Mouse (Mus musculus): ENCODE data around the gene Arsb. TPM values are rescaled to one million over a fixed set of nuclear protein-coding genes. Genes with fewer than 3 reads are reported as not detected.
"Not testable (repeated sequence)": the region's sequence is repeated elsewhere in the genome, so short reads cannot be mapped to it uniquely, and the experiment has no call there.

The Arsb gene
- total RNA-seq, 2 experiments from 2014 or later: 36.9 to 43.3 TPM

DNA sequence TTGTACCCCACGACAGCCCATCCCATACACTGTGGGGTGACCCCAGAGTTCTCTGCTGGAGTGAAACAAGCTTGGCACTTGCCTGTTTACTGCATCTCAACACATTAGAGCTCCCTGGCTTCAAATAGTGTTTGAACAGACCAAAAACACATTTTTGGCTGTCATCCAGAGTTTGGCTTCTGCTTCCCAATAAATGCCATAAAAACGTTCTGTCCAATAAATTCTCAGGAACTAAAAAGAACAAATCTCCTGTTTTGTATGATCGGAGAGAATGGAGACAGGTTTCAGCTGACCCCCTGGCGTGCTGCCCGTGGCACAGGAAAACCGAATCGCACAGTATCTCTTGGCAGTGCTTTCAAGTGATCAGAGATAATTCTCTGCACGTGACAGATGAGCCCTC is 16.2 kb downstream of the Arsb start:
- peak in 1 of 2 experiments; percentile 34 for DNase-seq

DNA sequence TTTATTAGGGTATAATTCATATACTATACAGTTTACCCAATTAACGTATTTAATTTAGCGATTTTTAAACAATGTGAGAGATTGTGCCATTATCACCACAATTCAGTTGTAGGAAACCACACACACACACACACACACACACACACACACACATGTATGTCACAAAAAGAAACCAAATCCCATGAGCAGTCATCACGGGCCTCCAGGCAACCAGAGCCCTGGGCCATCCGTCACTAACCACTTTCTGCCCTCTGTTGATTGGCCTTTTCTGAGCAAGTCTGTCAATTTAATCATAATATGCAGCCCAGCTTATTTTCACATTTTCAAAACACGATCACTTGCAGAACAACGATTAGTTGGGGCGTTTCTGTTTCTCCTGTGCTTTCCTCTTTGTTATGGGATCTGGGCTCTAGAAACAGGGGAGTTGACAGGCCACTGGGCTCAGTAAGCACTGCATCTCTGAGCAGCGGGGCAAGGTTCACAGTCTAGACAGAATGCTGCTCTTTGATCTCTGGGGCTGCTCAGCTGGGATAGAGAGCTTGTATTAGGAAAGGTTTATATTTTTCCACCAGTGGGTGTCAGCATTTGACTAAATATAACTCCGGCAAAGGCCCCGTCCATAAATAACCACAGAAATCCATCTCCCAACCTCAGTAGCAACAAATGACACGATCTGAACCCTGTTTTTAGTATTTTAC is 21.7 kb downstream of the Arsb start:
- DNase-seq: peak in 1 of 2 experiments; percentile 49

DNA sequence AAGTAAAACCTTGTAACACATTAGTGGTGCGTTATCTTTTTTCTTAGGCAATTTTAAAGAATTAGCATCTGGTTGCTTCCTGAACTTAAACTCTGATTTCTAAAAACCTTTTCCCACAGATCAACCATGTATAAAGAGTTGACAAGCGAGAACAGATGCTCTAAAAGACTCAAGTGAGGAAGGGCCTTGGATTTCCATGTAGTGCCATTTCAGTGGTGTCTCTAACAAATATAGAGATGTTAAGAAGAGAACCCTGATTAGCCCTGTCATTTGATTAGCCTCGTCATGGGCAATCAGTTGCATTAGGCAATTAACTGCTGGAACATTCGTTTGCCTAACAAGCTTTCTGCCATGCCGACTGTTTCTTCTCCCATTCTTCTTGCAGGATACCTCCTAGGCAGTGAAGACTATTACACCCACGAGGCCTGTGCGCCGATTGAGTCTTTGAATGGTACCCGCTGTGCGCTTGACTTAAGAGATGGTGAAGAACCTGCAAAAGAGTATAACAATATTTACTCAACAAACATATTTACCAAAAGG is 22.3 kb downstream of the Arsb start:
- DNase-seq: no peak

DNA sequence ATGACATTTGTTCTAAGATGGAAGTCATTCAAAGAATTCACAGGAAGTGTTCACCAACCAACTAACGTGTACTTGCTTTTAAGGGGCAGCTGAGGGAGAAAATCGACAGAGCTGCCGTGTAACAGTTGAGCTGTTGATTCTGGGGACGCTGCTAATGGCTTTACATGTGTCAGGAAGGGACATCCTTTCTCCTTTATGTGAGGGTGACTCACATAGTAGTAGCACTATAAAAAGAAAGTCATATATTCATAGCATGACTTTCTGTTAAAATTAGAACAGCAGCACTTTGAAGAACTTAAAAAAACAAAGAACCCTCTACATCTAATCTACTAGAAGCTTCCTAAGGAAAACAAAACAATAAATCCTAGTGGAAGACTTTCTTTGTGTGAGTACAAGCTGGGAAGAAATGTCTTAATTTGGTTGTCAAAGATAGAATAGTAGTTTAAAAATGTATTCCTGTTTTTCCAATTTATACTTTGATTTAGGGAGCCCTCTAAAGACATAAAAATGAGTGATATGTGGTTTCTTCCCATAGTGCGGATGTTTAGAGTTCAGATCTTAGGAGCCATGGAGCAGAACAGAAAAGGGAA is 25.7 kb downstream of the Arsb start:
- DNase-seq: no peak

DNA sequence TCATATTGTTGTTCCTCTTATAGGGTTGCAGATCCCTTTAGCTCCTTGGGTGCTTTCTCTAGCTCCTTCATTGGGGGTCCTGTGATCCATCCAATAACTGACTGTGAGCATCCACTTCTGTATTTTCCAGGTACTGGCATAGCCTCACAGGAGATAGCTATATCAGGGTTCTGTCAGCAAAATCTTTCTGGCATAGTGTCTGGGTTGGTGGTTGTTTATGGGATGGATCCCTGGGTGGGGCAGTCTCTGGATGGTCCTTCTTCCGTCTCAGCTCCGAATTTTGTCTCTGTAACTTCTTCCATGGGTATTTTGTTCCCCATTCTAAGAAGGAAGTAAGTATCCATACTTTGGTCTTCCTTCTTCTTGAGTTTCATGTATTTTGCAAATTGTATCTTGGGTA is 38.9 kb downstream of the Arsb start:
- not testable (repeated sequence) for DNase-seq

DNA sequence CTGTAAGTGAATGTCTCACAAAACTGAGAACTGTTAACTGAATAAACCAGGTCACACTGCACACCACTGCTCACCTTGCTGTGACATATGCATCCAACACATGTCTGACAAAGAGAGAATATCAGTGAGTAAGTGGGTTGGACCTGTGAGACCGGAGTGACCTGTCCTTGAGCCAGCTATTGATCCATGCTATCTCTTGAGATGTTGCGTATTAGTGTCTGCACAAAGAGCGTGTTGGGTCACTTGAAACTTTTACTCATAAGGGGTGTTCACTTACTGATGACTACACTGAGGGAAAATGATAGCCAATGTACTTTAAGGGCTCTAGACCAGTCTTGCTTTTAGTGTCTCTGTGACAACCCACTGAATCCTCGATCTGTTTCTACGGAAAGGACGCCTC is 42.7 kb downstream of the Arsb start:
- no peak for DNase-seq

DNA sequence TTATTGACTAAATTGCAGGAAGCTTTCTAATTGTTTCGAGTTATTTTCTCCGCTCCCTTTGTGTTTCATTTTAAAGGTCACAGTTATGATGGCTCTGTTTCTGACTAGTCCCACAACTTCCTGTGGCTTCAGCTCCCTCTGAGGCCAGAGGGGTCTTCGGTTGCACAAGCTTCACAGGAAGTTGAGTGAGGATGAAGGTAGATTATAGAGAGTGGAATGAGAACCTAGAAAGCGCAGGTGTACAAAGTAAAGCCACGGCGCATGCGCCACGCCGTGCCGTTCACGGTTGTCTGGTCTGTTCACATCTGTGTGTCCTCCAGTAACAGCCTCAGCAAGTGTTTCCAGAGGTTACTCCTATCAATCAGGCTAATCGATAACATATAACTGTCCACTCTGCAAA is 43.2 kb downstream of the Arsb start:
- DNase-seq: no peak

DNA sequence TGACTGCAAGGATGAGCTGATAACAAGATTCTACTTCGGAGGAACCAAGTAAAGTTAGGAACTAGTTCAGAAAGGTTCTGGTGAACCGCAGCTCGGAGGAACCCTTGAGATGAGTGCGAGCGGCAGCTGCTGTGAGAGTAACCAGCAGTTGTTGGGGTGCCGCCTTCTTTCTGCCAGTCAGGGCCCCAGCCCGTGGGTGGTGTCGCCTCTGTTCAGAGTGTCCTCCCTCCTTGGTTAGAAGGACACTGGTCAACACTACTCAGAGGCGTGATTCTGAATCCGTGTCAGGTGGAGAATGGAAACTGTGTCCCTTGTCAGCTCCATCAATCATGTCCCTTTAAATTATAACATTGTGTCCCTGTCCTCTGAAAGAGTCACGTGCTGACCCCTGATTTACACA is 43.7 kb downstream of the Arsb start:
- DNase-seq: no peak

DNA sequence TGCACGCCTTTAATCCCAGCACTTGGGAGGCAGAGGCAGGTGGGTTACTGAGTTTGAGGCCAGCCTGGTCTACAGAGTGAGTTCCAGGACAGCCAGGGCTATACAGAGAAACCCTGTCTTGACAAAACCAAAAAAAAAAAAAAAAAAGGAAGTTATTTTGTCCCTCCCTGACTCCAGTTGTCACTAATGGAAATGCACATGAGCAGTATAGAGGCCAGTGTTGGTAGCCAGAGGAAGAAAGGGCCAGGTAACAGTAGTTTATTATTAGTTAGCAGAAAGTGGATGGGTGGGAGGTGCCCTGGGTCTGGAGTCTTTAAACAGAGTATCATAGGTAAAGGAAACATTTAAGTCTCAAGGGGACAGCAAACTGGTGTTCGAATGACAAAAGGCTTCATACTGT is 44.7 kb downstream of the Arsb start:
- DNase-seq: no peak

DNA sequence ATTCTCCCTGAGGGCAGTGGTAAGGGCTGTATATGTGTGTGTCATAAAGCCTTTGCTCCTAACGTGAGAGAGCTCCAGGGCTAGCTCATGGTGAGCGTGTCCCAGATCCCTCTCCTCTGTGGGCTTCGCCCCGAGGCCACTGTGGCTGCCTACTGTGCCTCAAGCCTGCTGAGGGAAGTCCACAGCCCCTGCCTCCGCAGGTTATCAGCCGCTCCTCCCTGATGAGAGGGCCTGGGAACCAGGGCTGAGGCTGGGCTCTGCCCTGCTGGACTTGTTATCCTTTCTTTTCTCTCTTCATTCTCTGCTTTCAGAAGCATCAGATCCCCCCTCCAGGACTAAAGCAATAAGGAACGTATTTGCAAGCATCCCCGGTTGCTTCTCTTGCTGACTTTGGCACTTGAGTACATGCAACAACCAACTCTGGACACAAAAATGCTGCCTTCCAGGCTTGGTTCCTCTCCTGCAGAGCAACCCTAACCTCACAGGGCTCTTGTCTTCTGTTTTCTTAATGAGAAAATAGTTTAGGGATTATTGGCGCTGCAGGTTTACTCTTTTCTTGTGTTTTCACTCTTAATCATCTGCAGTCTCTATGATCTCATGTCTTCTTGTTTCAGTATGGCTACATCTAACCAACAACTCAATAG is 45.4 kb downstream of the Arsb start:
- DNase-seq: no peak

DNA sequence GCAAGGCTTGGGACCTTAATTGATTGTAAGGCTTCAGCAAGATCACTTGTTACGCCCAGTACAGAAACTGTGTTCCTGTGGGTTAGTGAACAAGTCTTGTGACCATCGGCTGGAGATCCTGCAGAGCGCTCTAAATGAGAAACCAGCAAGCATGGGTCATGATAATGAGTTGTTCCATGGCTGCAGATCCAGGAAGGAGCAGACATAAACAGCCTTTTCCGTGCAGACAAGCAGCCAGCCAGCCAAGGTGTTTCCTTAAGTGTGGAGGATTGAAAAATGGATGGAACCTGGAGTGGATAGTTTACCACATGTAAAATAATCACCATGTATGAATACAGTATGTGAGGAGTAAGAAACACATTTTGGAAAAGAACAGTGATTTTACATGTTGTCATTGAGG is 48.7 kb downstream of the Arsb start:
- no peak for DNase-seq

DNA sequence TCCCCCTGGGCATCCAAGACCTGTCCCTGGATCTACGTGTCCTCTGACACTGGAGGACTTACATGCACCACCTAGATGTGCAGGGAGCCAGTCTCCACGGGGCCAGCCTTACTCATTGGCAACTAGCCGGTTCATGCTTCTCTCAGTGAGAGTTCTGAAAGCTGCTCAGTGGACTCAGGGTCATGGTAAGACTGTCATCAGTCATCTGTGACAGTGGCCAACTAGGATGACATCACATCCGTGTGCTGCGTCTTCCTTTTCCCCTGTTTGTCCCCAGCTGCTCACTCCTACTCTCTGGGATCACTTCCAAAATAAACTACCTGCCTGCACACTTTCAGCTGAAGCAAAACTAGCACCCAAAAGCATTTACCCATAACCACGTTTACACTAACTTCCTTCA is 50.6 kb downstream of the Arsb start:
- peak; percentile 52 to 71 for DNase-seq

DNA sequence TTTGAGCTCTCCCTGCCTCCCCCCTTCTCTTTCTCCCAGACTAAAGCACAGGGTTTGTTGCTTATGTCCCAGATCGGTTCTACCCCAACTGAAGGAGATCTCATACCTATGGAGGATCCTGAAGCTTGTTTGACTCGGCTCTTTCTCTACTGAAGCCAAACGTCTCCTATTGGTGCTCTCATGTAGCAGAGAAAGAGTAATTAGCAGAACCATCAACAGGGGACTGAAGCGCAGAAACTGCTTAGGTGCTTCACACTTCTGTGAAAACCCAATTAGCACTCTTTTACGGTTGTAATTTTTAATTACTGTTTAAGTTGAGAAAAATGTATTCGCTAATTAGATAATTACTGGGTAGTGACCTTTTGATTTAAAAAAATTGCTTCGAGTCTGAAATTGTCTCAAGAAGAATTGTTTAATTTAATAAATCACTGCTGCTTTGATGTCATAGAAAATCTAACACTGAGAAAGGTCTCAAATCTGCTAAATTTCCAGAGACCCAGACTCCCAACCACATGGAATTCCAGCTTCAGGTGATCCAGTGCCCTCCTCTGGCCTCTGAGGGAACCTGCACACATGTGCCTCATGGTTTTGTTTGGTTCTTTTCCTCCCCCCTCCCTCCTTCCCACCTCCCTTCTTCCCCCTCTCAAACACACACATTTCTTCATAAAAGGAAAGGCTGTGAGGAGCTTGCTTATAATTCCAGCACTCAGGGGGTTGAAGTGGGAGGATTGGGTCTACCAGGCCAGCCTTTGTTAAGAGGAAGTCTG is 54.5 kb downstream of the Arsb start:
- DNase-seq: no peak

DNA sequence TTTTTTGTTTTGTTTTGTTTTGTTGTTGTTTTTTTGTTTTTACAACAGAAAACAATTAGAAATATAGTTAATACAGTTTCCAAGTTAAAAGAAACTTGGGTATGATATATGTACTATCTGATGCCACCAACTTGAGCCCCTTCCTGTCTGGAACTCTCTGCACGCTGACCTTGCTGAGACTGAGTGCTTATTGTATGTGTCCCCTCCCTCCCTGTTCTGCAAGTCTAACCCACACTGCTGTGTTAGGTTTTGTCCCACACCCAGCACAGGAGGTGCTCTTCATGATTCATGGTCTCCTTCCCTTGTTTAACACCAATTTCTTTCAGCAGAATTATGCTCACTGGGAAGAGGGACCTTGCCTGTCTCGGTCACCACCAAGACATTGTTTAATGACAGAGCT is 56.3 kb downstream of the Arsb start:
- DNase-seq: no peak

DNA sequence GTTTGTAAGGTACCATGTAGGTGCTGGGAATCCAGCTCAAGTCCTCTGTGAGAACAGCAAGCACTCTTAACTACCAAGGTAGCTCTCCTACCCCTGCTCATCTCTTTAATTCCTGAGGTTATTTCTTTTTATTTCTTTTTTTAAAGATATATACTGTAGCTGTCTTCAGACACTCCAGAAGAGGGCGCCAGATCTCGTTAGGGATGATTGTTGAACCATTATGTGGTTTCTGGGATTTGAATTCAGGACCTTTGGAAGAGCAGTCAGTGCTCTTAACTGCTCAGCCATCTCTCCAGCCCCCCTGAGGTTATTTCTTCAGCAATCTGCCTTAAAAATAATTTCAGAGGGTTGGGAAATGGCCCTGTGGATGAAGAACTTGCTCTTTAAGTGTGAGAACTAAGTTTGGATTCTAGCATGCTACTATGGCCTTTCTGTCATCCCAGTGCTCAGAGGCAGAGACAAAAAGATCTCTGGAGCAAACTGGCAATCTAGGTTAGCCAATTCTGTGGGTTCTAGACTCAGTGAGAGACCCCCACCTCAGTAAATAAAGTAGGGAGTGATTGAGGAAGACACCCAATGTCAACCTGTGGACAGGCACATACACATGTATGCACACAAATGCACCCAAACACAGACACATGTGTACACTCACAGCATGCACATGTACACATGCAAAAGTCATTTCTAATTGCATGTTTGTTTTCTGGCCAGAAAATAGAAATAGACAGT is 58.3 kb downstream of the Arsb start:
- DNase-seq: peak in 1 of 2 experiments; percentile 22

DNA sequence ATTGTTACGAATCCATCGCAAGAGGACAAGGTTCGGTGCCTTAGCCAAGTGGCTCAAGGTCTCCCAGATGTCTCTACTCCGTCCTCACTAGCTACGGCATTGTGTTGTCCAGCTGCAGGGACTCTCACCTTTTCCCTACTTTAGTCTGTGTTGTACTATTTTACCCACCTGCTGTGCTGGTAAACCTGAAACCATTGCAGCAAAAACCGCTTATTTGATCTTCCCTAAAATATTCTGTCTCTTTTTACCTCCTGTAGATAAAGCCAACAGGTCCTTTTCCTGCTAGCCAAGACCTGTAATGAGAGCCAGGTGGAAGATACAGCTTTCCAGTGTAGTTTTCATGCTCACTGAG is 58.8 kb downstream of the Arsb start:
- no peak for DNase-seq

DNA sequence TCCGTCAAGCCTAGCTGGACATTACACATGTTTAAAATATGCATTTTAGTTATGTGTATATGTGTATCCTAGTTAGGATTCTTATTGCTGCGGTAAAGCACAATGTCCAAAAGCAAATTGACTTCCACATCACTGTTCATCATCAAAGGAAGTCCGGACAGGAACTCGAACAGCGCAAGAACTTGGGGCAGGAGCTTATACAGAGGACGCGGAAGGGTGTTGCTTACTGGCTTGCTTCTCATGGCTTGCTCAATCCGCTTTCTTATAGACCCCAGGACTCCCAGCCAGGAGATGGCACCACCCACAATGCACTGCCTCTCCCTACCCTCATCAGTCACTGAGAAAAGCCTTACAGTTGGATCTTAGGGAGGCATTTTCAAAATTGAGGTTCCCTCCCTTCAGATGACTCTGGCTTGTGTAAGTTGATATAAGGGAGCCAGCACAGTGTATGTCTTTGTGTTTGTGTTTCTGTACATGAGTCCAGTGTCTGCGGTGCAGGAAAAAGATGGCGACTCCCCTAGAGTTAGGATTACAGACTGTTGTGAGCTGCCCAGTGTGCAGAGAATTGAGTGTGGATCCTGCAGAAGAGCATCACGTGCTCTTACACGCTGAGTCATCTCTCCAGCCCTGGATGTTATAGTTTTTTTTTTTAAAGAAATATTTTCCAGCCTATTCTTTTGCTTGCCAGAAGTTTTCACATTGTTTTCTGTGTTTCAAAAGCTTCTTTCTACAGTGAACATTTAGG is 66.2 kb downstream of the Arsb start:
- DNase-seq: no peak

DNA sequence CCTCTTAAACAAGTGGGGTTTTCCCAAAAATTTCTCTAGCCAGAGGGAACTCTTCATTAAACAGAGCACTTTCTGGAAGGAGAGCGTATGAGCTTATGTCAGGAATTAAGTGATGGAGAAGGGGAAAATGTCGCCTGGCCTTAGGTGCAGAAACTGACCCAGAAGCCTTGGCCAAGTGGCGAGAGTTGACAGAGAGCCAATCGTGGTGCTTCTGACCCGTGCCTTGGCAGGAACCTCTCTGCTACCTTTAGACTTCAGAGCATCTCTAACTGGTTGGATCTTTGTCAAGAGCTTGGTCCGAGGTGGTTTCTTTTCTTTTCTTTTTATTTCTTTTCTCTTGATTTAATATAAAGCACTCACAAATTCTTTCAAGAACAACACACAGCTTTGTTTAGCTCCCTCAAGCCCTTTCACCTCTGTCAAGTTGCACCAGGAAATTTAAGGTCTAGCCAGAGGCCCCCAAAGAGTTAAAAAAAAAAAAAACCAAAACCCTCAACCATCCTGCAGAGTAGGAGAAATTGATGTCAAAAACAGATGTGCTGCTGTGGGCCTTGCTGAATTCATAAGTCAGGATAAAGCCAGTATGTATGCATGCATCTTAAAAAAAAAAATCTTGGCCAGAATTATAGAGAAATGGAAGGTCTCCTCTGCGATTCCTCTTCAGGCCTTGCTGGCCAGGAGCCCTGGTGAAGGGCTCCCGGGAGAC is 67.2 kb downstream of the Arsb start:
- no peak for DNase-seq

DNA sequence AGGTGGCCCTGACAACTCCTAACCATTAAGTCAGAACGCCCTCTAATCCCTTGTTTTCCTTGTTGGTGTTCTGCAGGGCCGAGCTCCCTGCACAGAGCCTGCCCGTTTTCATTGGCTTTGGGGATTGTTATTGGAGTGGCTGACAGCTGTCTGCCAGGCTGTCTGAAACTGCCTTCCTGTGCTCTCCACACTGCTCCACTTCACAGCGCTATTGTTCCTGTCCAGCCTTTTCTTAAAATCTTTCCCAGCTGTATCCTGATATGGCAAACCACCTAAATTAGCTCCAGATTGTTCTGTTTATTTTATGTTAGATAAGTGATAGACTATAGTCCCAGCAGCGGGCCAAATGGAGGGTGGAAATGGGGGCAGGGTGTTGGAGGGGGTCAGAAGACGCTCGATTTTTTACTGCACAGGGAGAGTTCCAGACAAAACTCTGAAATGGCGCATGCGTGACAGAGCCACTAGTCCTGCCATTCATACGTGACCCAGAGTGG is 67.8 kb downstream of the Arsb start:
- no peak for DNase-seq

DNA sequence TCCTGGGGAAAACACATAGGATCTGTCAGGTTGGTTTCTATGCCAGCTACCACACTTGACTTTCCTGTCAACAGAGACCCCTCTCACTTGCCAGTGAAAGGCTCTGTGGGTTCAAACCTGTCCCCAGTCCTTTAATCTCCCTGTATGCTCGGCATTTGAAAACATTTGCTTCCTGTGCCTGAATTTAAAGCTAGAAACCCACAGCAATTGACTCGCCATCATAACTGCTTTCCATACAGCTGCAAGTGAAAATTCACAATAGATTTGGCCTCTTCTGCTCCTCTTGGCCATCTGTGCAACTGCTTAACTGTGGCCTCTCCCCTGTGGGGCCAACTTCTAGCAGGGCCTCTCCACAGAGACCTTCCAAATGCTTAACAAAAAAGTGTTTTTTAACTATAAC is 68.3 kb downstream of the Arsb start:
- DNase-seq: no peak

DNA sequence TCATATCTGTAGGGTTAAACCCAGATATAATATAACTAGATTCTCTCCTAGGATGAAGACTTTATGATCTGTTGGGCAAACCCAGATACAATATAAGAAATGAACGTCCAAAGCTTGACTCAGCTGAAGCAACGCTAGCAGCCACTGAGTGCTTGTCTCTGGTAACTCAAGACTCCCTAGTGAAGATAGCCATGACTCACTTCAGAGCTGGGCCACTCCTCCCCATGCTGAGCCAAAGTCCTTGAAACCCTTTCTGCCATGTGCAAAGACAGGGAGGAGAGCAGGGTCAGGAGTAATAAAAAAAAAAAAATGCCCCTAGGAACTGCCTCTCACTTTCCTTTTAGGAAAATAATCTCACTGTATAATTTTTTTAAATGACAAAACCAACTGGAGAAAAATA is 68.7 kb downstream of the Arsb start:
- DNase-seq: peak; percentile 76 to 78

Data from adrenal gland, postnatal 36 days (tissue).